Mouse (Mus musculus): Measurements from ENCODE around the gene Pdia3.
"Not testable (repeated sequence)": the region's sequence is repeated elsewhere in the genome, so short reads cannot be mapped to it uniquely, and the experiment has no call there.

Gene Pdia3

GRCm38 (mm10) chr2:121413387-121414042 is at the start of gene Pdia3, which contains the start of gene Catsper2:
TSS of gene Pdia3 (plus strand) at chr2:121413775.
TSS of gene Catsper2 (minus strand) at chr2:121413792.
- peak; percentile 95 for DNase-seq (ENCODE audit: low read depth, low spot score)

GRCm38 (mm10) chr2:121368831-121369230 is 44.7 kb upstream of the Pdia3 start:
- DNase-seq (ENCODE audit: low read depth, low spot score) = no peak

- no peak for DNase-seq (ENCODE audit: low read depth, low spot score)
Observed at GRCm38 (mm10) chr2:121370921-121371320, 42.7 kb upstream of the Pdia3 start.

- no peak for DNase-seq (ENCODE audit: low read depth, low spot score)
Observed at GRCm38 (mm10) chr2:121372266-121372665, 41.3 kb upstream of the Pdia3 start.

- DNase-seq (ENCODE audit: low read depth, low spot score) = no peak
Observed at GRCm38 (mm10) chr2:121374766-121375165, 38.8 kb upstream of the Pdia3 start.

- not testable (repeated sequence) for DNase-seq (ENCODE audit: low read depth, low spot score)
Observed at GRCm38 (mm10) chr2:121386961-121387575, 26.5 kb upstream of the Pdia3 start, which contains the start of gene Strc. TSS of gene Strc (minus strand) at chr2:121387168.

- peak; percentile 87 for DNase-seq (ENCODE audit: low read depth, low spot score)
Observed at GRCm38 (mm10) chr2:121396624-121397023, 17.0 kb upstream of the Pdia3 start.

GRCm38 (mm10) chr2:121403296-121403695 is 10.3 kb upstream of the Pdia3 start:
- no peak for DNase-seq (ENCODE audit: low read depth, low spot score)

GRCm38 (mm10) chr2:121408160-121408559 is 5.4 kb upstream of the Pdia3 start:
- DNase-seq (ENCODE audit: low read depth, low spot score) = peak; percentile 87

GRCm38 (mm10) chr2:121412843-121413386 is 660 bp upstream of the Pdia3 start:
- no peak for DNase-seq (ENCODE audit: low read depth, low spot score)

- DNase-seq (ENCODE audit: low read depth, low spot score) = peak; percentile 76
Observed at GRCm38 (mm10) chr2:121414139-121414685, 637 bp downstream of the Pdia3 start.

- DNase-seq (ENCODE audit: low read depth, low spot score) = peak; percentile 34
Observed at GRCm38 (mm10) chr2:121415103-121415502, 1.5 kb downstream of the Pdia3 start.

- DNase-seq (ENCODE audit: low read depth, low spot score) = no peak
Observed at GRCm38 (mm10) chr2:121415591-121415990, 2.0 kb downstream of the Pdia3 start.

- DNase-seq (ENCODE audit: low read depth, low spot score) = peak; percentile 32
Observed at GRCm38 (mm10) chr2:121416356-121416755, 2.8 kb downstream of the Pdia3 start.

GRCm38 (mm10) chr2:121418476-121418875 is 4.9 kb downstream of the Pdia3 start:
- no peak for DNase-seq (ENCODE audit: low read depth, low spot score)

GRCm38 (mm10) chr2:121423166-121423565 is 9.6 kb downstream of the Pdia3 start:
- no peak for DNase-seq (ENCODE audit: low read depth, low spot score)

- DNase-seq (ENCODE audit: low read depth, low spot score) = no peak
Observed at GRCm38 (mm10) chr2:121425890-121426289, 12.3 kb downstream of the Pdia3 start.

GRCm38 (mm10) chr2:121434854-121435253 is 21.3 kb downstream of the Pdia3 start:
- peak; percentile 81 for DNase-seq (ENCODE audit: low read depth, low spot score)

- no peak for DNase-seq (ENCODE audit: low read depth, low spot score)
Observed at GRCm38 (mm10) chr2:121439746-121440145, 26.2 kb downstream of the Pdia3 start.

- no peak for DNase-seq (ENCODE audit: low read depth, low spot score)
Observed at GRCm38 (mm10) chr2:121440834-121441605, 27.4 kb downstream of the Pdia3 start.

GRCm38 (mm10) chr2:121441800-121442199 is 28.2 kb downstream of the Pdia3 start:
- peak; percentile 24 for DNase-seq (ENCODE audit: low read depth, low spot score)
